Mouse (Mus musculus): ENCODE data around the gene Crcp.

DNA sequence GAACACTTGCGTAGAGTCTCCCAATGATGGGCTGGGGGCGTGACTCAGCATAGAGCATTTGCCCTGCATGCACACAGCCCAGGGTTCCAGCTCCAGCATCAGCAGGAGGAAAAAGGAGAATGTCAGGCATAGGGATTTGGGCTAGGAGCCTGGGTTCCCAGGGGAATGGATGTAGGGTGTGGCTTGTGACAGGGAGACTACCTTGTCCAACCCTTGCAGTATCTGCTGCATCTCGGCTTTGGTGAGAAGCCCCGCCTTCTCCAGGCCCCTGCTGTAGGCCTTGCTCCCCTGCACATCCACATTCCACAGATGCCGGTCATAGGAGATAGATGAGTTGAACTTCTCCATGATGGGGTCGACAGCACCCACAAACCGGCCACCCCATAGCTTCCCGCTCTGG is 9.6 kb upstream of the Crcp start:
- TF ChIP-seq NRF1 (IDR thresholded peaks at IDR 0.05; ENCODE audit: low read depth, low read length) (no peak), MAX (IDR thresholded peaks at IDR 0.05; ENCODE audit: low read length) (no peak), CTCF (conservative IDR thresholded peaks at IDR 0.05 in 1 of 2, IDR thresholded peaks at IDR 0.05 in 1 of 2; ENCODE audit: low read depth in 2 of 2, low read length in 2 of 2) (no peak)

All from CH12.LX (cell line).